Mouse (Mus musculus) lung, adult 2 months (tissue): ENCODE measurements around the gene Ralgds. TPM values are rescaled to one million over a fixed set of nuclear protein-coding genes. Genes with fewer than 3 reads are reported as not detected.
A peak's percentile ranks its signal among the peaks of the same experiment; 100 is the strongest.
"Not testable (repeated sequence)": the region's sequence is repeated elsewhere in the genome, so short reads cannot be mapped to it uniquely, and the experiment has no call there.

Experiments used
- DNase-seq: peaks from one replicate; pipeline ENCODE4 v3.0.0; 2022
- H3K4me1 ChIP-seq: fragments of 200-500 bp; 2 replicates; pipeline ENCODE4 v1.6.1; 2011; ENCODE audit warnings: low read length; ENCODE audit not compliant: control insufficient read depth, insufficient read depth
- H3K4me3 ChIP-seq: fragments of 200-500 bp; replicated peaks from 2 replicates; pipeline ENCODE3; 2011; ENCODE audit warnings: low read depth, mild to moderate bottlenecking, control low read depth, low read length; ENCODE audit errors: extremely low read depth
- CTCF ChIP-seq: fragments of 200-500 bp; IDR thresholded peaks from 2 replicates; pipeline ENCODE4 v1.5.1; 2011; ENCODE audit warnings: mild to moderate bottlenecking, low read length, control low read depth; ENCODE audit not compliant: insufficient read depth
- POLR2A ChIP-seq: fragments of 200-500 bp; IDR thresholded peaks from 2 replicates; pipeline ENCODE4 v1.6.1; 2011; ENCODE audit warnings: low read depth, mild to moderate bottlenecking, control low read depth, low read length, borderline replicate concordance; ENCODE audit errors: extremely low read depth
- WGBS: fragments of 180-500 bp; shearing (Covaris S2); methylation state at CpG from one replicate; pipeline ENCODE4 v1.1.7; 2018; 5-methylcytosine and 5-hydroxymethylcytosine counted together
- polyA plus RNA-seq: library from polyadenylated mRNA; depleted of rRNA; stranded (reverse); fragments of >200 nt; gene quantifications from 2 replicates; pipeline ENCODE4 v1.2.3, GENCODE M21; 2012

Gene Ralgds
- polyA plus RNA-seq, 1 experiment: 84.1 TPM

GRCm38 (mm10) chr2:28504676-28505075 is 8.2 kb upstream of the Ralgds start:
- H3K4me1 ChIP-seq: no peaks in the 10 kb centered on the region
- 87% methylated on average over 13 of the region's 13 CpGs for WGBS
- no peak overlapping the region for H3K4me3 ChIP-seq
- DNase-seq: no peak
- no peak for TF ChIP-seq POLR2A
- TF ChIP-seq CTCF: no peak

GRCm38 (mm10) chr2:28505795-28506194 is 7.1 kb upstream of the Ralgds start, which contains the start of gene Gm10134:
Gene Gm10134 (plus strand): TSS chr2:28506095.
- Histone ChIP-seq H3K4me3 (no peak within 1 kb of the TSS), H3K4me1 (no peaks in the 10 kb centered on the region)
- DNase-seq: no peak
- 64% methylated on average over 3 of the region's 3 CpGs for WGBS
- TF ChIP-seq CTCF: no peak
- TF ChIP-seq POLR2A: no peak

- 80% methylated on average over 6 of the region's 6 CpGs for WGBS
- TF ChIP-seq CTCF (no peak), POLR2A (no peak)
- Histone ChIP-seq H3K4me1 (no peaks in the 10 kb centered on the region), H3K4me3 (no peak overlapping the region)
- no peak for DNase-seq
Measured at GRCm38 (mm10) chr2:28506291-28506690, 6.6 kb upstream of the Ralgds start.

- WGBS: 56% methylated on average over 5 of the region's 5 CpGs
- not testable (repeated sequence) for DNase-seq, H3K4me3 ChIP-seq, H3K4me1 ChIP-seq
Measured at GRCm38 (mm10) chr2:28511600-28511999, 1.3 kb upstream of the Ralgds start.

- 4% methylated on average over 47 of the region's 47 CpGs for WGBS
- no peak for TF ChIP-seq CTCF
- TF ChIP-seq POLR2A: peak; percentile 11; the same call in 1 of the 2 replicates
- Histone ChIP-seq H3K4me1 (peaks cover 12% of the 10 kb centered on the region), H3K4me3 (peak overlapping the region; percentile 71)
- DNase-seq: no peak
Measured at GRCm38 (mm10) chr2:28513431-28514370, 776 bp downstream of the Ralgds start.

GRCm38 (mm10) chr2:28514489-28514888 is 1.6 kb downstream of the Ralgds start:
- Histone ChIP-seq H3K4me1 (peaks cover 12% of the 10 kb centered on the region), H3K4me3 (no peak overlapping the region)
- 8% methylated on average over 5 of the region's 5 CpGs for WGBS
- DNase-seq: peak; percentile 84
- TF ChIP-seq CTCF (peak; percentile 83), POLR2A (0 out of 2 replicates have a peak, but pooled peaks have one; percentile 8)

- 28% methylated on average over 5 of the region's 5 CpGs for WGBS
- peaks cover 18% of the 10 kb centered on the region for H3K4me1 ChIP-seq
- peak; percentile 98 for TF ChIP-seq CTCF
- no peak for TF ChIP-seq POLR2A
- H3K4me3 ChIP-seq: no peak overlapping the region
- peak; percentile 82 for DNase-seq
Measured at GRCm38 (mm10) chr2:28517206-28517909, 4.4 kb downstream of the Ralgds start.

GRCm38 (mm10) chr2:28518231-28518630 is 5.3 kb downstream of the Ralgds start:
- peaks cover 18% of the 10 kb centered on the region for H3K4me1 ChIP-seq
- no peak overlapping the region for H3K4me3 ChIP-seq
- TF ChIP-seq POLR2A: no peak
- TF ChIP-seq CTCF: no peak
- DNase-seq: no peak
- WGBS: 68% methylated on average over 2 of the region's 2 CpGs

GRCm38 (mm10) chr2:28520581-28520980 is 7.7 kb downstream of the Ralgds start:
- Histone ChIP-seq H3K4me3 (no peak overlapping the region), H3K4me1 (peaks cover 33% of the 10 kb centered on the region)
- TF ChIP-seq POLR2A (no peak), CTCF (no peak)
- WGBS: 80% methylated on average over 5 of the region's 5 CpGs
- no peak for DNase-seq

GRCm38 (mm10) chr2:28521571-28522151 is 8.7 kb downstream of the Ralgds start:
- no peak for TF ChIP-seq CTCF
- peaks cover 43% of the 10 kb centered on the region for H3K4me1 ChIP-seq
- DNase-seq: no peak
- no peak overlapping the region for H3K4me3 ChIP-seq
- WGBS: 67% methylated on average over 6 of the region's 6 CpGs
